Mouse (Mus musculus): ENCODE data around the gene Tmx4.

DNA sequence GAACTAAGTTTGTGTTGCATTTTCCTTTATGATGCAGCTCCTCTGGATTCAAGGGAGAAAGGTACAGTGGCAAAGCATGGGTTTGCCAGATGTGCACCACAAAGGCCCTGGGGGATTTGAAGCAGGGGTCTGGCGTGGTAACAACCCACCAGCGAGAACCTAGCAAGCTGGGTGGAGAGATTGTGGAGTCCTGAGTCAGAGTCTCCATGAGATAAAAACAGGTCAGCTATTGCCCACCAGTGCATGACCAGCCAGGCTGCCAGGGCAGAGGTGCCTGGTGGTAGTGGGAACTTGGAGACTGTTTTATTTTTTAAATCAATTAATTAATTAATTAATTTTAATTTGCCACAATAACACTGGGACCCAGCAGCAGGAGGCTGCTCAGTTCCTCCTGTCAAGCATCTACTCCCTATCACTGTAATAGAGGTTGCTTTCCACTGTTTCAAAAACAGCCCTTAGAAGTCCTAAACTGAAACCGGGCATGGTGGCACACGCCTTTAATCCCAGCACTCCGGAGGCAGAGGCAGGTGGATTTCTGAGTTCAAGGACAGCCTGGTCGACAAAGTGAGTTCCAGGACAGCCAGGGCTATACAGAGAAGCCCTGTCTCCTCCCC is 52.8 kb downstream of the Tmx4 start:
- TF ChIP-seq CTCF (IDR thresholded peaks at IDR 0.05): no peak
- no peak for TF ChIP-seq POLR2A (IDR thresholded peaks at IDR 0.05; ENCODE audit: insufficient read depth, low read depth, low read length)
- no peak for TF ChIP-seq EP300 (IDR thresholded peaks at IDR 0.05; ENCODE audit: insufficient read depth, low read depth, low read length)

All from heart, adult 2 months (tissue).